Mouse (Mus musculus) thymus, adult 2 months (tissue): Measurements from ENCODE around the gene Hrasls. TPM values are rescaled to one million over a fixed set of nuclear protein-coding genes. Genes with fewer than 3 reads are reported as not detected.

Experiments used
- DNase-seq: peaks from one replicate; pipeline ENCODE4 v3.0.0; 2021
- H3K27ac ChIP-seq: fragments of 200-500 bp; 2 replicates; pipeline ENCODE4 v1.5.1; 2012; ENCODE audit warnings: low read length, control low read depth; ENCODE audit not compliant: control insufficient read depth, insufficient read depth
- H3K27me3 ChIP-seq: fragments of 200-500 bp; 2 replicates; pipeline ENCODE4 v1.6.1; 2012; ENCODE audit warnings: mild to moderate bottlenecking, low read length, moderate library complexity, mixed read lengths; ENCODE audit not compliant: control insufficient read depth, insufficient read depth
- H3K36me3 ChIP-seq: fragments of 200-500 bp; 2 replicates; pipeline ENCODE4 v1.6.1; 2012; ENCODE audit warnings: mild to moderate bottlenecking, low read length, moderate library complexity; ENCODE audit not compliant: control insufficient read depth, insufficient read depth
- H3K4me1 ChIP-seq: fragments of 200-500 bp; replicated peaks from 2 replicates; pipeline ENCODE4 v1.6.1; 2012; ENCODE audit warnings: low read length; ENCODE audit not compliant: control insufficient read depth, insufficient read depth
- H3K4me3 ChIP-seq: fragments of 200-500 bp; 2 replicates; pipeline ENCODE4 v1.5.1; 2012; ENCODE audit warnings: mild to moderate bottlenecking, low read length, control low read depth, moderate library complexity; ENCODE audit not compliant: control insufficient read depth, insufficient read depth
- CTCF ChIP-seq: fragments of 200-500 bp; IDR thresholded peaks from 2 replicates; pipeline ENCODE4 v1.5.1; 2012; ENCODE audit warnings: mild to moderate bottlenecking, control low read depth, low read length, moderate library complexity, borderline replicate concordance; ENCODE audit not compliant: control insufficient read depth, poor library complexity, insufficient read depth; ENCODE audit errors: extremely low read depth
- POLR2A ChIP-seq: fragments of 200-500 bp; IDR thresholded peaks from 2 replicates; pipeline ENCODE4 v1.6.1; 2012; ENCODE audit warnings: mild to moderate bottlenecking, low read length, control low read depth, moderate library complexity; ENCODE audit not compliant: control insufficient read depth, poor library complexity, insufficient read depth; ENCODE audit errors: extremely low read depth
- WGBS: fragments of 180-500 bp; shearing (Covaris S2); methylation state at CpG from one replicate; pipeline ENCODE4 v1.1.7; 2018; 5-methylcytosine and 5-hydroxymethylcytosine counted together
- polyA plus RNA-seq: library from polyadenylated mRNA; depleted of rRNA; stranded (reverse); fragments of >200 nt; gene quantifications from 2 replicates; pipeline ENCODE4 v1.2.3, GENCODE M21; 2012; rRNA removed

Hrasls gene
- 1.0 TPM in 1 of 2 replicates, not detected in the other for polyA plus RNA-seq

DNA sequence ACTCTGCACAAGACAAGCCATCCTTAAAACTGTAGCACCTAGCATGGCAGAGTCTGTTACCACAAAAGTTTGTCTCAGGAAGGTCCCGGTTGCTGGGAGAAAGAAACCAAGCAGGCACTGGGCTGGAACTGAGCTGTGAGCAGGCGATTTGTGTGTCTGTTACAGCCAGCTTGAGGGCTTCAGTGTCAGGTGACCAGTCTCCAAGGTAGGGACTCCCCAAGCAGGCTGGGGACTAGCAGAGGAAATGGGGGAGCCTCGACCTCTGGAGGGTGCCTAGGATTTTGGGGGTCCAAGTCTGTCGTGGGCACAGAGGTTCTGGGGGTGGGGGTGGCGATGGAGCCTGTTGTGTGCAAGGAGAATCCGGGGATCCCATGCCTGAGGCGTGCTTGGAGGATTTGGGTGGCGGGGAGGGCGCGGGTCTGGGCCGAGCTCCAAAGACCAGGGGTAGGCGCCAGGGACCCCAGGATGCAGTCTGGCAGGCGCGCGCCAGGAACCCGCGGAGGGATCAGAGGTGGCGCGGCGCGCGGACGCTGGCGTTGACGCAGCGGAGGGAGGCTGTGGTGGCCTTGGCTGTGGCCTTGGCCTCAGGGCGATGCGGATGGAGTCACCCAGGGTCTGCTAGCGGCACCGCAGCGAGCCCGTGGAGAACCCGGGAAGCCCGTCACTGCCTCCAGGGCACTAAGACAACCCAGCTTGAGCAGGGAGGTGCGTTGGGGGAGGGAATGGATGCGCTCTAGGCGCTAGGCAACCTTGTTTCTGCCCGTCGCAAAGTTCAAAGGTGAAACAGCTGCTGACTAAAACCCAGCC lies at the start of gene Hrasls:
Hrasls (plus strand) TSS at position 91 of the 807 bp plus-strand sequence.
- H3K27ac ChIP-seq = no peak within 1 kb of the TSS
- TF ChIP-seq CTCF (no peak), POLR2A (no peak)
- no peaks in the 10 kb centered on the region for H3K4me1 ChIP-seq
- no peaks in the 10 kb centered on the region for H3K27me3 ChIP-seq
- no peak within 1 kb of the TSS for H3K4me3 ChIP-seq
- H3K36me3 ChIP-seq = no peaks in the 10 kb centered on the region
- DNase-seq = no peak
- WGBS = 7% methylated on average over 39 of the region's 39 CpGs

DNA sequence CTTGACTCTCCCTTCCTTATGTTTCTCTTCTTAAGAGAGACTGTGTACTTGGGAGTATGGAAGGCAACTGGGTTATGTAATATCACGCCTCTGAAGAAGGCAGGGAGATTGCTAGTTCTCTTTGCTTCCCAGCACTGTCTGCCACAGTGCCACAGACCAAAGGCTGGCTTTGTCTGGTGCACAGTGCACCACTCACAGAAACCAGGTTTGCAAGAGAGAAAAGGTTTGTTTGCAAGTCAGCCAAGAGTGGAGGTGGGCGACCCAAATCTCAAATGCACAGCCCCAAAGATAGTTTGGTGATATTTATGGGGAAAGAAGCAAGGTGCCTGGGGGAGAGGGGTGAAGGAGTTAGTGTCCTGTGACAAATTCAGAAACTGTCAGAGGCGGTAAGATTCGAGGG lies 47.2 kb upstream of the Hrasls start:
- WGBS = 95% methylated on average over 4 of the region's 4 CpGs
- TF ChIP-seq POLR2A (no peak), CTCF (no peak)
- Histone ChIP-seq H3K4me3 (no peak overlapping the region), H3K4me1 (no peaks in the 10 kb centered on the region), H3K27me3 (no peaks in the 10 kb centered on the region), H3K36me3 (no peaks in the 10 kb centered on the region), H3K27ac (no peak overlapping the region)
- no peak for DNase-seq

DNA sequence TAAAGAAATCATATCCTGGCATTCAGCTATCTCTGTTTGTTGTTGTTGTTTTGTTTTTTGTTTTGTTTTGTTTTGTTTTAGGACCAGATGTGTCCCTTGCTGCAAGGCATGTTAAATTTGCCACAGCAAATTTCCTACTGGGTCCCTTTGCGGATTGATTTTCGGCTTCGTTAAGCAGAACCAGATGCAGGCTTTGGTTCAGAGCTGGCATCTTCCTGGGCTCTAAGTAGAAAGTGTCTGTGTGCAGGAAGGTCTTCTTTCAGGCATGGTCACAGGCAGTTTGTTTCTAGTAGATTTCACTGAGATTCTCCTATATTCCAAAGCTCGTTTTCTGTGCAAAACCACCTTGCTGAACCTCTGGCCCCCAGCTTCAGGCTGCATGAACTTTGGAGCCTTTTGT lies 42.4 kb upstream of the Hrasls start:
- Histone ChIP-seq H3K4me3 (no peak overlapping the region), H3K27ac (no peak overlapping the region), H3K36me3 (no peaks in the 10 kb centered on the region), H3K27me3 (no peaks in the 10 kb centered on the region), H3K4me1 (no peaks in the 10 kb centered on the region)
- TF ChIP-seq POLR2A (no peak), CTCF (no peak)
- 94% methylated on average over 4 of the region's 4 CpGs for WGBS
- DNase-seq = no peak

DNA sequence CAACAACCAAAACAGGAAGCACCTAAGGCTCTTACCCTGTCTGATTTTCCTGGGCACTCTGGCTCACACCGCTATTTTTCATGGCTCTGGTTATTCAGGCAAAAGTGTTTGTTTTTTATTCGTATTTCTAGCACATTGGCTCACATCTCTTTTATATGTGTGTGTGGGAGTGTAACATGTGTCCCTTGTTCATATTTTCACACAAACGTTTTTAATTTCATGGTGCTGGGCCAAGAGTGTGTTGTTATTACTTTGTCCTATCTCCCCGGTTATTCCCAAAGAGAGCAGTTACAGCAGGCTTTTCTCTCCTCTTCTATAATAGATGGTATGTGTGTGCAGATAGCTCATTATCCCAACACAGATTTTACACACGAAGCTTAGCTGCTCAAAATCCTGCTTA lies 37.8 kb upstream of the Hrasls start:
- WGBS = 90% methylated on average over 5 of the region's 5 CpGs
- H3K27me3 ChIP-seq = no peaks in the 10 kb centered on the region
- TF ChIP-seq POLR2A (no peak), CTCF (no peak)
- no peak for DNase-seq
- H3K4me3 ChIP-seq = no peak overlapping the region
- no peaks in the 10 kb centered on the region for H3K36me3 ChIP-seq
- no peaks in the 10 kb centered on the region for H3K4me1 ChIP-seq
- no peak overlapping the region for H3K27ac ChIP-seq

DNA sequence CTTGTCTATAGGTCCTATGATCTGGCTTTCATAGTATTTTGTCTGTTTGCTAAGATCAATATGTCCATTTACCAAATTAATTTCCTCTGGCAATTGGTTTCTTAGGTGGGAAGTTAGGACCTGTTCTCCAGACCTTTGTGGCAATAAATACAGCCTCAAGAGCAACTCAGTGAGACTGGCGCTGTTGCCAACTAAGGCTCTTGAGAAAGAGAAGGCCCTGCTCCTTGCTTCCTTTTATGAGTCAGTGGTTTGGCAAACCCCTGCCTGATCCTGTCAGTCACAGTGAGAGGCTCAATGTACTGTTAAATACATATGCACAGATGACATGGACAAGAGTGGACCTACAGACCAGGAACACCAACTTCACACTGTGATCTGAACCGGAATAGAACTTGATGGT lies 36.3 kb upstream of the Hrasls start:
- Histone ChIP-seq H3K4me1 (no peaks in the 10 kb centered on the region), H3K36me3 (no peaks in the 10 kb centered on the region)
- 95% methylated on average over 2 of the region's 2 CpGs for WGBS

DNA sequence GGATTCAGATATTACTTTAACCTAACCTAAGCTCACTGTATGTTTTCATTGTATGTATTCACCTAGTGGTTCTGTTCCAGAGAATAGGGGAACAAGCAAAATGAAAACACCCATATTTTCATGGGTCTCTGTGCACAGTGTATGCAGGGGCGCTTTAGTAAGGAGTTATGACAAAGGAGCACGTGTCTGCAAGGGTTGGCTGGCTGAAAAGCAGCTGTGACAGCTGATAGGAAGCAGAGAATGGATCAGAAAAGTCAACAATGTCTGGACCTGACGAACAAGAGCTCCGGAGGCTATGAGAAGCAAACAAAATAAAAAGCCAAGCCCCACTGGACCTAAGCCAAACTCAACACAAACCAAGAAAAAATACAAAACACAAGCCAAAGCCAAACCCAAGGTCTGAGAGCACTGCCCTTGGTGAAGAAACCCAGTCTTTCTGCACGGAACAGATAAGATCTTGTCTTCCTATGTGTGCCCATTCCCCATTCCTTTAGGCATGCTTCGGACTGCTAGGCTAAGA lies 34.6 kb upstream of the Hrasls start:
- no peak overlapping the region for H3K4me3 ChIP-seq
- no peaks in the 10 kb centered on the region for H3K27me3 ChIP-seq
- WGBS = 54% methylated on average over 6 of the region's 6 CpGs
- DNase-seq = no peak
- no peak overlapping the region for H3K27ac ChIP-seq
- TF ChIP-seq CTCF (no peak), POLR2A (no peak)
- H3K36me3 ChIP-seq = no peaks in the 10 kb centered on the region
- no peaks in the 10 kb centered on the region for H3K4me1 ChIP-seq

More for the DNA sequence above, 36.3 kb upstream of the Hrasls start:
- H3K27me3 ChIP-seq = no peaks in the 10 kb centered on the region
- H3K27ac ChIP-seq = no peak overlapping the region
- H3K4me3 ChIP-seq = no peak overlapping the region
- no peak for TF ChIP-seq POLR2A
- no peak for TF ChIP-seq CTCF
- no peak for DNase-seq

DNA sequence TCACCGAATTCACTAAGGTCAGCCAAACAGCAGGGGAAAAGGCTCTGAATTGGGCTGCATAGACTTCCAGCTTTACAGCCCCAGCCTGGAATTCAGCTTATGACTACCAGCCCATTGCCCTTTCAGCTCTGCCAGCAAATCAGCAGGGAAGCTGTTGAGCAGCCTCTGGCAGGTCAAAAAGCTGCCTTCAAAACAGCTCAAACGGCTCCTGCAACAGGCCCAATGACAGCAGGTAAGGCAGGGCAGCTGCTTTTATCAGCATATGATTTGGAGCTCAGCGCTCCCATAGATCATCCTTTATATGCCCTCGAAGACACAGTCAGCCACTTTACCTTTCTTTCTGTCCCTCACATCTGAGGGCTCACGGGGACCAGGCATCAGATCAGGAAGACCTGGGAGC lies 16.6 kb upstream of the Hrasls start:
- Histone ChIP-seq H3K36me3 (no peaks in the 10 kb centered on the region), H3K27me3 (no peaks in the 10 kb centered on the region), H3K4me1 (no peaks in the 10 kb centered on the region), H3K27ac (no peak overlapping the region), H3K4me3 (no peak overlapping the region)
- 29% methylated on average over 5 of the region's 5 CpGs for WGBS
- TF ChIP-seq CTCF = no peak
- no peak for TF ChIP-seq POLR2A
- DNase-seq = no peak
